ENCODE assay signal across 11 mouse cellular contexts in the genomic region with DNA sequence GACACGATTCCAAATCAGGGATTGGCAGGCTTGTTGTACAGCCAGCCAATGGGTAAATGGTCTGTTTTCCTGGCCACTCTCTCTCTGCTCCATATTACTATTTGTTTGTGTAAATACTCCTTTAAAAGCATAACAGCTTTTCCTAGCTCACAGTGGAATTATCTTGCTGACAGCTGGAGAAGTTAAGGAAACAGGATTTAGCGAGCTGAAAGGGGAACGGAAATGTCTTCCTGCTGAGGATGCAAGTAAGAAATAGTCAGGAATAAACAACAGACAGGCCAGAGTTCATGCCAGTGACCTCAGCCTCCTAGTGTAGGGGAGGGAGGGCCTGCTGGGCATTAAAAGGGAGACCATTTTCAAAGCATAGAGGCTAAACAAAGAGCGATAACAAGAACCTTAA.
A peak's percentile ranks its signal among the peaks of the same experiment; 100 is the strongest.
DNase-seq lines count a peak whose midpoint lies in the region; ATAC-seq and TF ChIP-seq lines count a peak whose summit lies in the region.
"Had no signal": no experiment of that assay in that cellular context is flagged by ENCODE, and none has a peak within 500 bp of the region (broad histone marks: within the 10 kb centered on the region; RNA-seq: fewer than 3 reads in every experiment).

No protein-coding gene starts in this region.

- no peak overlapping the region for H3K9ac ChIP-seq in forebrain, embryonic 14.5 days (ENCODE audit: low read length)
- no peak overlapping the region for H3K9ac ChIP-seq in forebrain, embryonic 13.5 days
- H3K9ac ChIP-seq in intestine, postnatal 0 days (ENCODE audit: low read depth, low read length), result no peak overlapping the region
- H3K9ac ChIP-seq: forebrain, embryonic 15.5 days; limb, embryonic 15.5 days had no signal

- no peak overlapping the region for H3K4me2 ChIP-seq in forebrain, embryonic 14.5 days (ENCODE audit: low read length)
- no peak overlapping the region for H3K4me2 ChIP-seq in forebrain, embryonic 13.5 days
- H3K4me2 ChIP-seq in intestine, postnatal 0 days (replicated peaks; ENCODE audit: low read depth), result no peak overlapping the region
- H3K4me2 ChIP-seq: forebrain, embryonic 15.5 days; limb, embryonic 15.5 days had no signal

- no peaks in the 10 kb centered on the region for H3K4me1 ChIP-seq in forebrain, embryonic 14.5 days (ENCODE audit: control insufficient read depth, insufficient read depth, low read length)
- peaks cover 7% of the 10 kb centered on the region; the same call in 1 of the 2 replicates for H3K4me1 ChIP-seq in forebrain, embryonic 13.5 days
- peaks cover 12% of the 10 kb centered on the region for H3K4me1 ChIP-seq in lung, adult 2 months (ENCODE audit: control insufficient read depth, insufficient read depth, low read length)
- H3K4me1 ChIP-seq in intestine, postnatal 0 days (replicated peaks; ENCODE audit: control insufficient read depth, insufficient read depth, low read length), result no peaks in the 10 kb centered on the region
- H3K4me1 ChIP-seq: limb, embryonic 15.5 days had no signal

- H3K27ac ChIP-seq in forebrain, embryonic 14.5 days (ENCODE audit: low read depth, low read length), result no peak overlapping the region
- no peak overlapping the region for H3K27ac ChIP-seq in forebrain, embryonic 13.5 days
- no peak overlapping the region for H3K27ac ChIP-seq in intestine, postnatal 0 days (ENCODE audit: low read depth, low read length)
- H3K27ac ChIP-seq: forebrain, embryonic 15.5 days; limb, embryonic 15.5 days had no signal

- no peak for ATAC-seq in forebrain, embryonic 14.5 days
- ATAC-seq in forebrain, embryonic 13.5 days, result no peak
- ATAC-seq in intestine, postnatal 0 days, result no peak
- ATAC-seq: forebrain, embryonic 15.5 days; midbrain, embryonic 16.5 days had no signal

- WGBS in forebrain, embryonic 14.5 days, result 41% methylated on average over 4 of the region's 4 CpGs
- WGBS in forebrain, embryonic 13.5 days, result 53% methylated on average over 4 of the region's 4 CpGs
- WGBS in lung, adult 2 months, result 36% methylated on average over 4 of the region's 4 CpGs
- 45% methylated on average over 4 of the region's 4 CpGs for WGBS in intestine, postnatal 0 days

- peak; percentile 4 for DNase-seq in forebrain, embryonic 14.5 days (ENCODE audit: low spot score)
- DNase-seq in lung, adult 18-20 months, result peak; percentile 8 to 56
- DNase-seq in lung, adult 2 months, result no peak
- peak; percentile 28 to 47 for DNase-seq in kidney, postnatal 4 days
- peak; percentile 23 for DNase-seq in yolk sac, embryonic 10.5 days (ENCODE audit: low spot score)
- DNase-seq in thymus, postnatal 10 days (ENCODE audit: low spot score in 2 of 2), result no peak

- peaks cover 11% of the 10 kb centered on the region for H3K36me3 ChIP-seq in forebrain, embryonic 14.5 days (ENCODE audit: control insufficient read depth, insufficient read depth, low read length)
- peaks cover 11% of the 10 kb centered on the region for H3K36me3 ChIP-seq in forebrain, embryonic 13.5 days (ENCODE audit: poor library complexity, severe bottlenecking)
- H3K36me3 ChIP-seq in intestine, postnatal 0 days (ENCODE audit: control insufficient read depth, insufficient read depth), result no peaks in the 10 kb centered on the region

- H3K27me3 ChIP-seq in forebrain, embryonic 14.5 days (replicated peaks; ENCODE audit: control insufficient read depth, insufficient read depth, low read length), result no peaks in the 10 kb centered on the region
- H3K27me3 ChIP-seq in forebrain, embryonic 13.5 days, result no peaks in the 10 kb centered on the region
- no peaks in the 10 kb centered on the region for H3K27me3 ChIP-seq in intestine, postnatal 0 days (replicated peaks; ENCODE audit: control insufficient read depth, insufficient read depth, low read length)
- H3K27me3 ChIP-seq: forebrain, embryonic 15.5 days; limb, embryonic 15.5 days had no signal

- no peak overlapping the region for H3K4me3 ChIP-seq in forebrain, embryonic 14.5 days (ENCODE audit: low read depth, low read length)
- H3K4me3 ChIP-seq in forebrain, embryonic 13.5 days, result no peak overlapping the region
- H3K4me3 ChIP-seq in lung, adult 2 months (replicated peaks; ENCODE audit: extremely low read depth, low read depth, low read length), result no peak overlapping the region
- H3K4me3 ChIP-seq in intestine, postnatal 0 days (ENCODE audit: low read depth, low read length), result no peak overlapping the region
- H3K4me3 ChIP-seq: forebrain, embryonic 15.5 days; limb, embryonic 15.5 days had no signal

- no peak for TF ChIP-seq CTCF in lung, adult 2 months (IDR thresholded peaks at IDR 0.05; ENCODE audit: insufficient read depth, low read length)
- no peak for TF ChIP-seq CTCF in intestine, postnatal 0 days (IDR thresholded peaks at IDR 0.05; ENCODE audit: low read depth)

- TF ChIP-seq POLR2A in lung, adult 2 months (IDR thresholded peaks at IDR 0.05; ENCODE audit: borderline replicate concordance, extremely low read depth, low read depth, low read length), result no peak

- H3K9me3 ChIP-seq in forebrain, embryonic 14.5 days (replicated peaks; ENCODE audit: control insufficient read depth, low read length), result no peaks in the 10 kb centered on the region
- no peaks in the 10 kb centered on the region for H3K9me3 ChIP-seq in forebrain, embryonic 13.5 days (replicated peaks)
- no peaks in the 10 kb centered on the region for H3K9me3 ChIP-seq in intestine, postnatal 0 days (ENCODE audit: control insufficient read depth)
- H3K9me3 ChIP-seq: forebrain, embryonic 15.5 days; limb, embryonic 15.5 days had no signal

Comparison
In these comparisons a context has a peak if more than half of its experiments do, and no peak if none do; other contexts are left out.
1. DNase-seq: peak in forebrain, embryonic 14.5 days (single experiment), lung, adult 18-20 months (2 of 2), kidney, postnatal 4 days (2 of 2) and yolk sac, embryonic 10.5 days (single experiment); none in lung, adult 2 months (single experiment) and thymus, postnatal 10 days (0 of 2).